Mouse (Mus musculus): ENCODE measurements around the gene Npas3. TPM values are rescaled to one million over a fixed set of nuclear protein-coding genes. Genes with fewer than 3 reads are reported as not detected.

Gene Npas3
- polyA plus RNA-seq, 1 experiment from 2014 or later = 0.16 TPM

GRCm38 (mm10) chr12:53981575-53982507, 733.4 kb downstream of the Npas3 start:
- H3K36me3 ChIP-seq = no peaks in the 10 kb centered on the region
- no peak for ATAC-seq (ENCODE audit: low read depth)
- H3K27ac ChIP-seq = no peak overlapping the region
- H3K9ac ChIP-seq = no peak overlapping the region
- H3K4me1 ChIP-seq (replicated peaks) = no peaks in the 10 kb centered on the region
- H3K27me3 ChIP-seq = no peaks in the 10 kb centered on the region
- WGBS (ENCODE audit: insufficient replicate concordance) = 63% methylated on average over 9 of the region's 9 CpGs
- no peak overlapping the region for H3K4me3 ChIP-seq (replicated peaks)
- no peaks in the 10 kb centered on the region for H3K9me3 ChIP-seq (replicated peaks)
- no peak for DNase-seq
- no peak overlapping the region for H3K4me2 ChIP-seq

GRCm38 (mm10) chr12:53983946-53984345, 735.5 kb downstream of the Npas3 start:
- Histone ChIP-seq H3K4me1 (replicated peaks) (no peaks in the 10 kb centered on the region), H3K4me3 (replicated peaks) (no peak overlapping the region), H3K27me3 (no peaks in the 10 kb centered on the region), H3K9me3 (replicated peaks) (no peaks in the 10 kb centered on the region), H3K4me2 (no peak overlapping the region), H3K9ac (no peak overlapping the region), H3K27ac (no peak overlapping the region), H3K36me3 (no peaks in the 10 kb centered on the region)
- DNase-seq (no peak), ATAC-seq (ENCODE audit: low read depth) (no peak)
- 77% methylated on average over 7 of the region's 7 CpGs for WGBS (ENCODE audit: insufficient replicate concordance)

- Histone ChIP-seq H3K36me3 (no peaks in the 10 kb centered on the region), H3K27ac (no peak overlapping the region), H3K9ac (no peak overlapping the region), H3K9me3 (replicated peaks) (no peaks in the 10 kb centered on the region), H3K27me3 (no peaks in the 10 kb centered on the region), H3K4me1 (replicated peaks) (no peaks in the 10 kb centered on the region), H3K4me2 (no peak overlapping the region), H3K4me3 (replicated peaks) (no peak overlapping the region)
- WGBS (ENCODE audit: insufficient replicate concordance) = 71% methylated on average over 14 of the region's 14 CpGs
- DNase-seq = no peak
- no peak for ATAC-seq (ENCODE audit: low read depth)
Observed at GRCm38 (mm10) chr12:53985851-53986842, 737.7 kb downstream of the Npas3 start.

- Histone ChIP-seq H3K4me2 (no peak overlapping the region), H3K9ac (no peak overlapping the region), H3K27ac (no peak overlapping the region), H3K27me3 (no peaks in the 10 kb centered on the region), H3K36me3 (no peaks in the 10 kb centered on the region), H3K9me3 (replicated peaks) (no peaks in the 10 kb centered on the region), H3K4me1 (replicated peaks) (no peaks in the 10 kb centered on the region), H3K4me3 (replicated peaks) (no peak overlapping the region)
- ATAC-seq (ENCODE audit: low read depth) = no peak
- DNase-seq = no peak
- WGBS (ENCODE audit: insufficient replicate concordance) = 83% methylated on average over 6 of the region's 6 CpGs
Observed at GRCm38 (mm10) chr12:53992411-53992810, 743.9 kb downstream of the Npas3 start.

- 56% methylated on average over 5 of the region's 5 CpGs for WGBS (ENCODE audit: insufficient replicate concordance)
Observed at GRCm38 (mm10) chr12:53995710-53996109, 747.2 kb downstream of the Npas3 start.

GRCm38 (mm10) chr12:53997141-53997540, 748.7 kb downstream of the Npas3 start:
- ATAC-seq (ENCODE audit: low read depth) = no peak
- no peak overlapping the region for H3K27ac ChIP-seq
- no peak overlapping the region for H3K4me3 ChIP-seq (replicated peaks)
- no peak overlapping the region for H3K4me2 ChIP-seq
- H3K9ac ChIP-seq = no peak overlapping the region
- no peak for DNase-seq
- WGBS (ENCODE audit: insufficient replicate concordance) = 62% methylated on average over 3 of the region's 3 CpGs
- H3K4me1 ChIP-seq (replicated peaks) = no peaks in the 10 kb centered on the region
- H3K27me3 ChIP-seq = no peaks in the 10 kb centered on the region
- H3K36me3 ChIP-seq = no peaks in the 10 kb centered on the region
- no peaks in the 10 kb centered on the region for H3K9me3 ChIP-seq (replicated peaks)

More at GRCm38 (mm10) chr12:53995710-53996109, 747.2 kb downstream of the Npas3 start:
- Histone ChIP-seq H3K36me3 (no peaks in the 10 kb centered on the region), H3K4me2 (no peak overlapping the region), H3K9me3 (replicated peaks) (no peaks in the 10 kb centered on the region), H3K27me3 (no peaks in the 10 kb centered on the region), H3K4me1 (replicated peaks) (no peaks in the 10 kb centered on the region), H3K4me3 (replicated peaks) (no peak overlapping the region), H3K27ac (no peak overlapping the region), H3K9ac (no peak overlapping the region)
- DNase-seq = no peak
- no peak for ATAC-seq (ENCODE audit: low read depth)

- H3K36me3 ChIP-seq = no peaks in the 10 kb centered on the region
- no peak for ATAC-seq (ENCODE audit: low read depth)
- H3K27ac ChIP-seq = no peak overlapping the region
- H3K4me3 ChIP-seq (replicated peaks) = no peak overlapping the region
- DNase-seq = no peak
- no peaks in the 10 kb centered on the region for H3K9me3 ChIP-seq (replicated peaks)
- no peaks in the 10 kb centered on the region for H3K27me3 ChIP-seq
- H3K4me2 ChIP-seq = no peak overlapping the region
- 39% methylated on average over 15 of the region's 15 CpGs for WGBS (ENCODE audit: insufficient replicate concordance)
- H3K4me1 ChIP-seq (replicated peaks) = no peaks in the 10 kb centered on the region
- no peak overlapping the region for H3K9ac ChIP-seq
Observed at GRCm38 (mm10) chr12:53999647-54000637, 751.5 kb downstream of the Npas3 start.

GRCm38 (mm10) chr12:54002496-54002895, 754.0 kb downstream of the Npas3 start:
- H3K27me3 ChIP-seq = no peaks in the 10 kb centered on the region
- ATAC-seq (ENCODE audit: low read depth) (no peak), DNase-seq (no peak)
- WGBS (ENCODE audit: insufficient replicate concordance) = 48% methylated on average over 4 of the region's 4 CpGs
- H3K9me3 ChIP-seq (replicated peaks) = no peaks in the 10 kb centered on the region
- no peak overlapping the region for H3K27ac ChIP-seq
- H3K4me3 ChIP-seq (replicated peaks) = no peak overlapping the region
- H3K4me1 ChIP-seq (replicated peaks) = no peaks in the 10 kb centered on the region
- no peak overlapping the region for H3K9ac ChIP-seq
- H3K4me2 ChIP-seq = no peak overlapping the region
- H3K36me3 ChIP-seq = no peaks in the 10 kb centered on the region

- H3K9ac ChIP-seq = no peak overlapping the region
- no peaks in the 10 kb centered on the region for H3K9me3 ChIP-seq (replicated peaks)
- no peak overlapping the region for H3K4me2 ChIP-seq
- DNase-seq (no peak), ATAC-seq (ENCODE audit: low read depth) (no peak)
- 54% methylated on average over 8 of the region's 8 CpGs for WGBS (ENCODE audit: insufficient replicate concordance)
- no peak overlapping the region for H3K27ac ChIP-seq
- H3K36me3 ChIP-seq = no peaks in the 10 kb centered on the region
- no peaks in the 10 kb centered on the region for H3K27me3 ChIP-seq
- no peak overlapping the region for H3K4me3 ChIP-seq (replicated peaks)
- H3K4me1 ChIP-seq (replicated peaks) = no peaks in the 10 kb centered on the region
Observed at GRCm38 (mm10) chr12:54004606-54005005, 756.1 kb downstream of the Npas3 start.

GRCm38 (mm10) chr12:54005546-54005945, 757.1 kb downstream of the Npas3 start:
- DNase-seq (no peak), ATAC-seq (ENCODE audit: low read depth) (no peak)
- H3K4me1 ChIP-seq (replicated peaks) = no peaks in the 10 kb centered on the region
- H3K4me2 ChIP-seq = no peak overlapping the region
- WGBS (ENCODE audit: insufficient replicate concordance) = 42% methylated on average over 4 of the region's 4 CpGs
- H3K36me3 ChIP-seq = no peaks in the 10 kb centered on the region
- H3K27me3 ChIP-seq = no peaks in the 10 kb centered on the region
- H3K9ac ChIP-seq = no peak overlapping the region
- H3K9me3 ChIP-seq (replicated peaks) = no peaks in the 10 kb centered on the region
- H3K27ac ChIP-seq = no peak overlapping the region
- no peak overlapping the region for H3K4me3 ChIP-seq (replicated peaks)

Data from liver, embryonic 13.5 days (tissue).